Mouse (Mus musculus) midbrain, embryonic 16.5 days (tissue): ENCODE data around the gene Csrnp3. TPM values are rescaled to one million over a fixed set of nuclear protein-coding genes. Genes with fewer than 3 reads are reported as not detected.
"Not testable (repeated sequence)": the region's sequence is repeated elsewhere in the genome, so short reads cannot be mapped to it uniquely, and the experiment has no call there.

Experiments used
- ATAC-seq: fragments of 200-750 bp; cut with Nextera tagmentation; 2 replicates; pipeline ENCODE4 v1.8.0; 2017; ENCODE audit warnings: moderate TSS enrichment
- H3K27ac ChIP-seq: fragments of 300-500 bp; sonication (generic); 2 replicates; pipeline ENCODE4 v1.5.1; 2014; ENCODE audit warnings: mild to moderate bottlenecking, low read length, mixed read lengths
- H3K27me3 ChIP-seq: fragments of 300-500 bp; sonication (generic); 2 replicates; pipeline ENCODE4 v1.6.1; 2014; ENCODE audit warnings: low read depth, low read length, mixed read lengths; ENCODE audit not compliant: control insufficient read depth, insufficient read depth
- H3K36me3 ChIP-seq: fragments of 300-500 bp; sonication (generic); 2 replicates; pipeline ENCODE4 v1.6.1; 2014; ENCODE audit warnings: mild to moderate bottlenecking, low read length, moderate library complexity, mixed read lengths; ENCODE audit not compliant: control insufficient read depth, insufficient read depth
- H3K4me1 ChIP-seq: fragments of 300-500 bp; sonication (generic); 2 replicates; pipeline ENCODE4 v1.6.1; 2014; ENCODE audit warnings: mild to moderate bottlenecking, low read length, mixed read lengths; ENCODE audit not compliant: control insufficient read depth, insufficient read depth
- H3K4me2 ChIP-seq: fragments of 300-500 bp; sonication (generic); 2 replicates; pipeline ENCODE4 v1.6.1; 2014; ENCODE audit warnings: mild to moderate bottlenecking, low read length, mixed read lengths
- H3K4me3 ChIP-seq: fragments of 300-500 bp; sonication (generic); 2 replicates; pipeline ENCODE4 v1.5.1; 2014; ENCODE audit warnings: low read depth, mild to moderate bottlenecking, low read length, moderate library complexity, mixed read lengths
- H3K9ac ChIP-seq: fragments of 300-500 bp; sonication (generic); 2 replicates; pipeline ENCODE4 v1.6.1; 2014; ENCODE audit warnings: low read depth, low read length, mixed read lengths
- H3K9me3 ChIP-seq: fragments of 300-500 bp; sonication (generic); replicated peaks from 2 replicates; pipeline ENCODE4 v1.6.1; 2014; ENCODE audit warnings: mild to moderate bottlenecking, low read length, mixed read lengths; ENCODE audit not compliant: control insufficient read depth, poor library complexity, severe bottlenecking
- WGBS: fragments of 180-500 bp; shearing (Covaris S2); extraction: QIAGEN DNeasy Blood & Tissue Kit; methylation state at CpG from one replicate; pipeline ENCODE4 v1.1.7; 2014; 5-methylcytosine and 5-hydroxymethylcytosine counted together
- polyA plus RNA-seq: library from polyadenylated mRNA; unstranded; fragments of >200 nt; fragmentation: Nextera tagmentation; extraction: Ambion mirVana; gene quantifications from 2 replicates; pipeline ENCODE4 v1.2.1, GENCODE M21; 2015

The Csrnp3 gene
- polyA plus RNA-seq, 1 experiment from 2014 or later = 56.0 TPM

- Histone ChIP-seq H3K4me3 (no peak overlapping the region), H3K9ac (no peak overlapping the region), H3K36me3 (no peaks in the 10 kb centered on the region), H3K9me3 (no peaks in the 10 kb centered on the region), H3K27me3 (no peaks in the 10 kb centered on the region), H3K4me1 (no peaks in the 10 kb centered on the region), H3K27ac (no peak overlapping the region), H3K4me2 (0 out of 2 replicates have a peak overlapping the region, but pooled peaks have one; percentile 8)
- WGBS = 67% methylated on average over 11 of the region's 11 CpGs
- no peak for ATAC-seq
Observed at GRCm38 (mm10) chr2:65832738-65833395, 12.7 kb upstream of the Csrnp3 start.

GRCm38 (mm10) chr2:65833421-65833820 is 12.1 kb upstream of the Csrnp3 start:
- H3K9me3 ChIP-seq = no peaks in the 10 kb centered on the region
- H3K27me3 ChIP-seq = no peaks in the 10 kb centered on the region
- WGBS = 73% methylated on average over 7 of the region's 7 CpGs
- no peaks in the 10 kb centered on the region for H3K4me1 ChIP-seq
- H3K4me3 ChIP-seq = no peak overlapping the region
- no peak overlapping the region for H3K4me2 ChIP-seq
- no peaks in the 10 kb centered on the region for H3K36me3 ChIP-seq
- ATAC-seq = no peak
- H3K27ac ChIP-seq = no peak overlapping the region
- H3K9ac ChIP-seq = no peak overlapping the region

DNA sequence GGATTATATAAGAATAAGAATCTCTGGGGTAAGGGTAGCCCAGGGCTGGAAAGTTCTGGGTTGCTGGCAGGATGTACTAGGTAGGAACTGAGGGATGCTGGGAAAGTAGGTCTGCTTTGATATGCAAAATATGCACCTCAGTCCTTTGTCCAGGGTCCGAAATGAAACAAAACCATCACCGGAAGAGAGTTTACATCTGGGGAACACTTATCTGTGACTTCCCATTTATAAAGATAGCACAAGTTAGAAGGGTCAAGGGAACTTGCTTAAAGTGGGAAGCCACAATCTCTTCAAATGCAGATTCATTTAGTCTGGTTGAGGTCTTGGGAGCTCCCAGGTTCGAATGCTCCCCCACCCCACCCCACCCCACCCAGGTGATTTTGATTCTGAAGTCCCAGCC is 4.0 kb upstream of the Csrnp3 start:
- no peak for ATAC-seq

GRCm38 (mm10) chr2:65842356-65842755 is 3.2 kb upstream of the Csrnp3 start:
- peaks cover 7% of the 10 kb centered on the region for H3K4me1 ChIP-seq
- H3K27ac ChIP-seq = no peak overlapping the region
- no peaks in the 10 kb centered on the region for H3K9me3 ChIP-seq
- WGBS = 32% methylated on average over 3 of the region's 3 CpGs
- H3K9ac ChIP-seq = no peak overlapping the region
- H3K4me3 ChIP-seq = no peak overlapping the region
- no peak for ATAC-seq
- H3K27me3 ChIP-seq = no peaks in the 10 kb centered on the region
- no peak overlapping the region for H3K4me2 ChIP-seq
- H3K36me3 ChIP-seq = no peaks in the 10 kb centered on the region

More for the DNA sequence above, 4.0 kb upstream of the Csrnp3 start:
- peaks cover 7% of the 10 kb centered on the region for H3K4me1 ChIP-seq
- H3K4me2 ChIP-seq = no peak overlapping the region
- no peaks in the 10 kb centered on the region for H3K9me3 ChIP-seq
- WGBS = 80% methylated on average over 3 of the region's 3 CpGs
- H3K4me3 ChIP-seq = no peak overlapping the region
- no peaks in the 10 kb centered on the region for H3K36me3 ChIP-seq
- H3K27ac ChIP-seq = no peak overlapping the region
- H3K9ac ChIP-seq = no peak overlapping the region
- no peaks in the 10 kb centered on the region for H3K27me3 ChIP-seq

DNA sequence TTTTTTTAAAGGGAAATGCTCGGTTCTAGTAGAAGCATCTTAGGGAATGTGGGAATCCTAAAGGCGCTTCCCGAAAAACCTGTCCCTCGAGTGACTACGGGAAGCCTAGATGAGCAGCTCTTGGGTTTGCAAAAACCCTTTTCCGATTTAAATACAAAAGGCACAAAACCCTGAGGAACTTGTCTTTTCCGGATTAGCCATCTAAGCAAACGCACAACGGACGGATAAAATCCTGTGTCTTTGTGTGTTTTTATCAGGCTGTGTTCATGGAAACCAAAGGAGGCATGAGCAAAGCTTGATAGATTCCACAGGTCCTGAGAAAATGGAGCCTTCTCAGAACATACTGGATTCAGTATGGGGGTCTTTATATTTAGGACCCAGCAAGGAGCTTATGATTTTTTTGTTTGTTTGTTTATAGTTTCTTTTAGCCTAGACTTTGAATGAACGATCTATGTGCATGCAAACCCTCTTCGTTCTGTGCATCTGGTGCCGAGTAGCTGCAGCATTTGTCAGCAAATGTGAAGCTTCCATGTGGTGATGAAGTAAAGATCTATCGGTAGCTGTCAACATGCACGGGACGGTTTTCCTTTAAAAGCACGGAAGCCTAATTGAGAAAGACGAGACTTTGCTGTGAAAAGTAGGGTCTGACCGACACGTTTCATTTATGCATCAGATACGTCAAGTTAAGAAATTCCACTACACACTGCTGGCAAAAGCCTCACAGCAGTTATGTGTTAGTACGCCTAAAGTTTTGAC is 611 bp downstream of the Csrnp3 start:
- ATAC-seq = no peak
- no peaks in the 10 kb centered on the region for H3K36me3 ChIP-seq
- peak overlapping the region; percentile 85 for H3K27ac ChIP-seq
- peak overlapping the region; percentile 55 for H3K4me2 ChIP-seq
- no peaks in the 10 kb centered on the region for H3K27me3 ChIP-seq
- H3K4me3 ChIP-seq = peak overlapping the region; percentile 46
- peak overlapping the region; percentile 56 for H3K9ac ChIP-seq
- no peaks in the 10 kb centered on the region for H3K9me3 ChIP-seq
- WGBS = under 1% methylated on average over 22 of the region's 22 CpGs
- peaks cover 7% of the 10 kb centered on the region for H3K4me1 ChIP-seq

DNA sequence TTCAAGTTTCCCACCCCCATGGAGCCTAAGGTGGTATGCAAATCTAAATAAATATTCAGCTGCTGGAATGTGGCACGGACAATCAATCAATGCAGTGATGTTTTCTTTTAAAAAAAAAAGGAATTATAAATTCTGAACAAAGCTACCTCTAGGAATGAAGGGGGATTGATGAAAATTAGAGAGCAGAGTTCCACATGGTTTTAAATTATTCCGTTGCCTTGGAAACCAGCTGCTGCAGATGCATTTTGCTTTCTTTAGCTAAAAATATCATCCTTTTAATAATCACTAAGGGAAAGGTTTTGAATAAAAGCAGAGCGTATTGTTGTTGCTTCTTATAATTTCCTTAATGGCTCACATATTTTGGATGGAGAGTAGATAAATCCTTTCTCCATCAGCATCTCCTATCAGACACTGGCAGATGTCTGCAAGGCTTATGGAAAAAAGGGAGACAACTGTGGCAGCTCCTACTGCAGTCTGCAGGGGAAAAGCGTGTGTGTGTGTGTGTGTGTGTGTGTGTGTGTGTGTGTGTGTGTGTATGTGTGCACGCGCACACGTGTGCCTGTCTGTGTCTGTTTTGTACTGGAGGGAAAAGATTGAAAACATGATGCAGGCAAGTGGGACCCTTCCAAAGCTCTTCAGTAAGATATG is 2.0 kb downstream of the Csrnp3 start:
- peak; percentile 57 for ATAC-seq
- peak overlapping the region; percentile 58 for H3K4me2 ChIP-seq
- H3K27me3 ChIP-seq = no peaks in the 10 kb centered on the region
- peak overlapping the region; percentile 46 for H3K4me3 ChIP-seq
- no peaks in the 10 kb centered on the region for H3K9me3 ChIP-seq
- H3K4me1 ChIP-seq = peaks cover 11% of the 10 kb centered on the region
- peak overlapping the region; percentile 64 for H3K9ac ChIP-seq
- H3K36me3 ChIP-seq = no peaks in the 10 kb centered on the region
- H3K27ac ChIP-seq = peak overlapping the region; percentile 87
- WGBS = 12% methylated on average over 7 of the region's 7 CpGs

DNA sequence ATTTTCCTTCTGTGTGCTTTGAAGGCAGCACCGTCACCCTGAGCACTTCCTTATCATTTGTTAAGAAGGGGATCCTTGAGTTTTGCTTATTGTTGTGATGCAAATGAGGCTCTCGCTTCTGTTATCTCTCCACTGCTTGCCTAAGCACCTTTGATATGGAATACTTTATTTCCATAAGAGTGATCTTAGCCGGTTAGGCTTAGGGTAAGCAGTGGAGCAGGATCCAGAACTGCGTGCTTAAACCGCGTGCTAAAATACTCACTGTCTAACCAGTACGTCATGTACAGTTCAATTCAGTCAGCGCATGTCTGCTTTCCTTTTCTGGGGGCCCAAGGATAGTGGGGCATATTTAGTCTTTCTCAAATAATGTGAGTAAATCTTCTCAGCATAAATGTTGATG is 3.1 kb downstream of the Csrnp3 start:
- 15% methylated on average over 8 of the region's 8 CpGs for WGBS
- Histone ChIP-seq H3K27me3 (no peaks in the 10 kb centered on the region), H3K27ac (peak overlapping the region; percentile 71), H3K4me1 (peaks cover 19% of the 10 kb centered on the region), H3K9ac (peak overlapping the region; percentile 56), H3K36me3 (no peaks in the 10 kb centered on the region), H3K9me3 (no peaks in the 10 kb centered on the region), H3K4me3 (peak overlapping the region; percentile 41), H3K4me2 (peak overlapping the region; percentile 68)
- peak; percentile 57; the same call in 1 of the 2 replicates for ATAC-seq

- H3K36me3 ChIP-seq, H3K4me3 ChIP-seq: not testable (repeated sequence)
- 93% methylated on average over 3 of the region's 3 CpGs for WGBS
Observed at GRCm38 (mm10) chr2:65850282-65850681, 4.7 kb downstream of the Csrnp3 start.

DNA sequence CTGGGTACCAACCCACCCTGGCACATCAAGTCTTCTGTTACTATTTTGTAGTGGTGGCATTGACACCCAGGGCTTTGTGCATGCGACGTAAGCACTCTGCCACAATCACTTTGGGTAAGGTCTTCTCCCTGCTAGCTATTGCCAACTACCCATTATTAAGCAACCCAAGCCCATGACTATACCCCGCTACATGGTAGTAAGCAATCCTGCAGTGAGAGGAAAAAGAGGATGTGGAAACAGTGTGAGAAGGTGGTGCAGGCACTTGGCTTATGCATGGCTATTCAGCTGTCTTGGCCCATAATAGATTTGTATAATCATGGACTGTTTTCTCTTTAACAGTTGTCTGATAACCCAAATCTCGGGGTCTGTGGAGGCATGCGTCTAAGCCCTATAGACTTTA is 11.2 kb downstream of the Csrnp3 start:
- no peaks in the 10 kb centered on the region for H3K36me3 ChIP-seq
- H3K4me2 ChIP-seq = no peak overlapping the region
- H3K27ac ChIP-seq = no peak overlapping the region
- no peaks in the 10 kb centered on the region for H3K27me3 ChIP-seq
- H3K9me3 ChIP-seq = no peaks in the 10 kb centered on the region
- H3K4me3 ChIP-seq = no peak overlapping the region
- ATAC-seq = no peak
- peaks cover 32% of the 10 kb centered on the region for H3K4me1 ChIP-seq
- WGBS = 96% methylated on average over 5 of the region's 5 CpGs
- no peak overlapping the region for H3K9ac ChIP-seq

More at GRCm38 (mm10) chr2:65850282-65850681, 4.7 kb downstream of the Csrnp3 start:
- not testable (repeated sequence) for H3K4me2 ChIP-seq, H3K27me3 ChIP-seq, H3K9me3 ChIP-seq, H3K27ac ChIP-seq, H3K9ac ChIP-seq, ATAC-seq
- peaks cover 18% of the 10 kb centered on the region for H3K4me1 ChIP-seq
